Mouse (Mus musculus) right cerebral cortex, postnatal 36 days (tissue): ENCODE results near the gene Rdh16f1.

ENCODE experiments used
- DNase-seq, 2 experiments: peaks; one replicate each; pipeline ENCODE4 v3.0.0; 2022; ENCODE audit warnings: low spot score in 2 of 2, mixed read lengths in 1 of 2

The Rdh16f1 gene

DNA sequence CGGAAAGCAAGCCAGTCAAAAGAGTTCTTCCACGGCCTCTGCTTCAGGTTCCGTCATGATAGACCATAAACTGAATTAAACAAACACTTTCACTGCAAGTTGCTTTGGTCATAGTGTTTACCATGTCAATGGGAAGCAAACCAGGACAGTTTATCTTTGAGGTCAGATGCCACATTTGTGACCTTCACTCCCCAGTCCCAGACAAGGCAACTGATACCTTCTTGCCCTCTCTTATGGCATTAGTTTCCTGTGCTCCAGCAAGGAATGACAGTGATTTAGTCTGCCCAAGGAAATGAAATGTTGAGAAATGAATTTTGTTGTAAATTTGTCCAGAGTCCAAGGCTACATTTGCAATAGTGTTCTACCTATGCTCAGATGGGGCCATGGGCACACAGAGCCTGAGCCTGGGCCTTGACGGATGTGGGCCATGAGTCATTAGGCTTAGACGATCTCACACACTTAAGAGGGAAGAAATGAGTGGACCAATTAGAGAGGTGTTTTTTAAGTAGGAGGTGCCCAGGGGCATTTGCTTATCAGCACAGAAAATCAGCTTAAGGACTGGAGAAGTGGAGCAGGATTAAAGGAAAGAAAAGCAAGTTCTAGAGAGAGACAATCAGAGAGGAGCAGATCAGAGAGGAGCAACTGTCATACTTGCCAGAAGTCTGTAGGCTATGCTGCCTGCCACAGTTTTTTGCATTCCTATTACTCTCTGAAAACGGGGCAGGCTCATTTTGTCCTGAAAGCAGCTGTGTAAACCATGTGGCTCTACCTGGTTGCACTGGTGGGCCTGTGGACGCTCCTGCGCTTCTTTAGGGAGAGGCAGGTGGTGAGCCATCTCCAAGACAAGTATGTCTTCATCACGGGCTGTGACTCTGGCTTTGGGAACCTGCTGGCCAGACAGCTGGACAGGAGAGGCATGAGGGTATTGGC is at the start of gene Rdh16f1, which contains the start of gene Rdh1:
Gene Rdh16f1 (plus strand): TSS at position 607 of the 930 bp plus-strand sequence.
Gene Rdh1 (plus strand): TSS at position 541 of the 930 bp plus-strand sequence.
- no peak for DNase-seq

DNA sequence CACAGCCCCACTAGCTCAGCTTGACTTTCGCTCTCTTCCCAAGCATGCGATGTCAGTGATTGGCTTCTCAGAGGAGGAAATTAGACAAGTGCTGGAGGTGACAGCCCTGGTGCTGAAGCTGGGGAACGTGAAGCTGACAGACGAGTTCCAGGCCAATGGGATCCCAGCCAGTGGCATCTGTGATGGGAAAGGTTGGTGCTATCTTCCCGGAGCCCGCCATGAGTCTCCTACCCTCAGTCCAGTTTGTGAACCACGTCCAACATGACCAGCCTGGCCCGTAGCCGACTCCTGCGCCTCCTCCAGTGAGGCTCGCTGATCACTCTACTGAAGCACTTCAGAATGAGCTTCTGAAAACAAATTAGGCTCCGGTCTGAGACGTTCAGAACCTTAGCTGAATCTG is 49.3 kb upstream of the Rdh16f1 start:
- DNase-seq, result no peak

DNA sequence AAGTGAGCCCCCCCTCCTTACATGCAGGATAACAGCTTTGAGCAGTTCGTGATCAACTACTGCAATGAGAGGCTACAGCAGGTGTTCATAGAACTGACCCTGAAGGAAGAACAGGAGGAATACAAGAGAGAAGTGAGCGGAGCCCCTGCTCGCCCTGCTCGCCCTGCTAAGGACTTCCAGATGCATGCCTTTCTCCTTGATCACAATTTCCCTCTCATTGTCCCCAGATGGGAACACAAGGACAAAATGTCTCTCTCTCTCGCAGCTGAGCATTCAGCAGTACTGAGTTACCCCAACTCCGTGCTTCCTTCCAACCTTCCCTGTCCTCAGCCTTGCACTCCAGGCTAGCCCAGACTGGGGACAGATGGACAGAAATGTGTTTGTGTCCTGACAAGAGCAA is 46.9 kb upstream of the Rdh16f1 start:
- DNase-seq, result no peak

DNA sequence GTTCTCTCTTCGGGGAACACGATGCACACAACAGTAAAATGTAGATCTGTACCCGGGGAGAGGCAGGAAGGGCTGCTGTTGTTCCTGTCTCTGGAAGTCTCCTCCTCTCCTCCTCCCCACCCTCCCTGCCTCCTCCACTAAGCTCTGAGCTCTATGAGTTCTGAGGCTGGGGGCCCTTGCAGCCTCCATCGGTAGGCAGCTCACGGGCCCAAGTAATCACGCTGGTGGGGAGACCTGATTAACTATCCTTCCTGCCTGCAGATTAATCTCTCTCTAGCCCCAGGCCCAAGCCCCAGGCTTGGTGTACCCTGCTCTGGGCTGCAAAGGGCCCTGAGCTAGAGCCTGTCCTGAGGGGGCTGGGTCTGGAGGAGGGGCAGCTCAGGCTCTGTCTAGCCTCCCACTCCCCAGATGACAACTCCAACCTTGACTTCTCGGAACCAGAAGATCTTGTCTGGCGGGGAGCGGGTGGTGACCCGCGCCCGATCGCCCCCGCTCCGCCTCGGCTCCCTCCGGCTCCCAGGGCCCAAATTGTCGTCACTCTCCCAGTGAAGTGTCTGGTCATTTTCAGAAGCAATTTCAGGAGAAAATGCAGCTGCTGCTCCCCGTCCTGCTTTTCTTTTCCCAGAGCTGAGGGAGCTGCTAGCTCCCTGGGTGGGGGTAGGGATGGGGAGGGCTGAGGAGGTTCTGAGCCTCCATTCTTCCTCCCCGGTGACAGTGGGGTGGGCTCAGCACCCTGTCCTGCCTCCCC is 37.7 kb upstream of the Rdh16f1 start:
- peak in 1 of 2 experiments; percentile 28 for DNase-seq

DNA sequence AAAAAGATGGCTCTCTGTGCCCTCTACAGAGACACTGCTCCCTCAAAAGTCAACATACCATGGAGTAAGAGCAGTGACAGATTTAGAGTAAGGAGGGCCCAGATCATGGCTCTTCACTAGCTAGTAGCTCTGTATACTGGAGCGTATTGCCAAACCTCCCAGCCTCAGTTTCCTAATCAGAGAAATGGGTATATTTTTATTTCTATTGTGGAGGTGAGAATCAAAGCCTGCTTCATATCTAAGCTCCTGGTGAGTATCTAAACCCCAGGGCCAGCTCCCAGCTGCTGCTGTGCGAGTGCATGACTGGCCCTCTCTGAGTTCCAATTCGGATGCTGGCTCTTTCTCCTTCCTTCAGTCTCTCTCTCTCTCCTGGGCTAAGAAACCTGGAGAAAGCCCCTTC is 35.4 kb upstream of the Rdh16f1 start, which contains the start of gene Tac2:
Gene Tac2 (plus strand): TSS at position 301 of the 400 bp plus-strand sequence.
- no peak for DNase-seq

DNA sequence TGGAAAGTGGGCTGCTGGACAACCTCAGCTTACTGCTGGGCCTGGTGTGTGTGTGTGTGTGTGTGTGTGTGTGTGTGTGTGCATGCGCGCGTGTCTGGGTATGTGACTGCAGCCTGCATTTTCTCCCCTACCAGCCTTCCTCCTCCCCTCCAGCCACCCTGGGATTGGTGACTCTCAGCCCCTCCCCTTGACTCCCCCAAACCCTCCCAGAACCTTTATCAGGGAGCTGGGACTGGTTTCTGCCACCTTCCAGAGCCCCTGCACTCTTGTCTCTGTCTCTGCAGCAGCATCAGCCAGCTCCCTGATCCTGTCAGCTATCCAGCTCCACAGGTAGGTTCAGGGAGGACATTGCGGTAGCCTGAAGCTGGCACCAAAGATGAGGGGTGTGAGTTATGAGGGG is 34.5 kb upstream of the Rdh16f1 start:
- no peak for DNase-seq

DNA sequence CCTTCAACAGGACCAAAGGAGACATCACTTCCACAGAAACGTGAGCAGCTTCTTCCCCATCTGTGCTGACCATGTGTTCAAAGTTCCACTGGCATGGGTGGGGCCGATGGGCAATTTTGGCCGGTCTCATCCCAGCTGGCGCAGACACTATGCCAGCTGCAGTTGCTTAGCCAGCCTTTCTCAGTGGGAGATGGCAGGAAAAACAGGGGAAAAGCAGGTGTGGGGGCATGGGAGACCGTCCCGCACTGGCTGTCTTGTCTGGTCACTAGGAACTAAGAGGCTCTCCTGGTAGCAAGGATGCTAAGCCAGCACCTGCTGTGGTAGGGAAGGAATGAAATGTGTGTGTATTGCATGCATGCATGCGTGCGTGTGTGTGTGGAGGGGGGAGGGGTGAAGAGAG is 31.1 kb upstream of the Rdh16f1 start:
- peak in 1 of 2 experiments; percentile 12 for DNase-seq

DNA sequence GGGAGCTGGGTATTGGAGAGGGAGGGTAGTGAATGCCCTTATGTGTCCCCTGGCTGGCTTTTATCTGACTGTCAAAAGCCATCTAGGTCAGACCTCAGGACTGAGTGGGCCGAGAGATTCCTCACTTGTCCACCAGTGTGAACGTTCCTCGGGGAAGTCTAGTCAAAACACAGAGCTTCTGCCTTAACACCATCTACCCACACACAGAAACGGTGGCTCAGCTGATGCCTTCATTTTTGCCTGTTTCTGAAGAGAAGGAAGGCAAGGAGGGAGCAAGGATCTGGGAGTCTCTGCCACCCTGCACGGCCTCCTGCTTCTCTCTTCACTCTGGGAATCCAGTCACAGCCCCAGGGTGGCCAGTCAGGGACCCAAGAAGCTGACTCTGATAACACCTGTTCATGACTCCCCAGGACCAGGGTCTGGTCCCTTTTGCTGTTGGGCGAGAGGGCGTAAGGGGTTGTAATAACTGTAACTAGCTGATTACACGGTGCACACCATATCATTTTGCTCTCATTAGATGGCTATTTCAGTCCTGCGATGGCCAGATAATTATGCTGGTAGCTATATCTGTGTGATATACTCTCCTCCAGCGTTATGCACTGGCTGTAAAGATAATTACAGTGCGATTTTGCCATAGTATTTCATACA is 29.2 kb upstream of the Rdh16f1 start:
- DNase-seq, result peak in 1 of 2 experiments; percentile 21

DNA sequence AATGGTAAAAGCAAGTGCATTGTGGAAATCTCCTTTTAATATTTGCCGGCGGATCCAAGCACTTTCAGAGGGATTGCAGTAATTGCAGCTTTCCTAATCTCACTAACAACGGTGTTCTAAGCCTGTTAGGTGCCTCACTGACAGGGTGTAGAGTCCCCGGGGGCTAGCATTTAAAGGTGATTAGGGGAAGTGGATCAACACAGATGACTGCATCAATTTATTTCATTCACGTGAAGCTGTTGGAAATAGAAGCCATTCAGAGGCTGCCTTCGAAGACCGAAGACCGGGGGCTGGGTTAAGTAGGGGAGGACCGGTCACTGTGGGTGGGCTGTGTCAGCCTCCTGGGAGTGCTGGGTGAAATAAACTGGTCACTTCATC is 28.7 kb upstream of the Rdh16f1 start:
- DNase-seq, result no peak

DNA sequence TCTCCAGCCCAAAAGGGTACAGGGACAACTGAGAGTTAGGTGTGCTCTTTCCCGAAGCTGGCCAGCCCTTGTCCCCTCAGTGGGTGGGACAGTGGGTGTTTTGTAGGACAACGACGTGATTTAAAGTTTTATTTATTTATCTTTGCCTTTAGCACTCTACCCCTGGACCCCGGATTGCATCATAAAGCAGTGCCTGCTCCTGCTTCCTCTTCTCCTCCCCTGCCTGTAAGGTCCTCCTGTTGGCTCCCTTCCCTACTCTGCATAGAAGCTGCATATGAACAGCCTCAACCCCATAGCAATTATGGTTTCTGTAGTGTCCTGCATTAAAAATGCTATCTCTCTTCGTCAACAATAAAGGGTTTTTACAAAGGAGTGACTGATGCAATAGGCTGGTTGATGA is 28.2 kb upstream of the Rdh16f1 start:
- no peak for DNase-seq

DNA sequence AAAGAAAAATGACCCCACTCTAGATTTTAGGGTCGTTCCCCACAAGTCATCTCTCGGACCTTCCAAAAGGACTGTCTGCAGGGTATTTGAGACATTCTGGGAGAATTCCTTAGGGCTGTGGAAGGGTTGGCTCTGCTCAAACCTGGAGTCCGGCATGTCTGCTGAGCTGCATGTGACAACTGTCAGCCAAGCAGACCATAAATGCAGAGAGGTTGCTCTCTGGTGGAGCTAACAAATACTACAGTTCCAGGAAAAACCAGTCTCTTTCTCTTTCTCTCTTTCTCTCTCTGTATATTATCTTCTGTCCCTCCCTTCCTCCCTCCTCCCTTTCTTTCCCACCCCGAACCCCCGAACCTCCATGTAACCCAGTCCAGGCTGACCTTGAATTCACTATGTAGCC is 25.2 kb upstream of the Rdh16f1 start:
- DNase-seq, result no peak

DNA sequence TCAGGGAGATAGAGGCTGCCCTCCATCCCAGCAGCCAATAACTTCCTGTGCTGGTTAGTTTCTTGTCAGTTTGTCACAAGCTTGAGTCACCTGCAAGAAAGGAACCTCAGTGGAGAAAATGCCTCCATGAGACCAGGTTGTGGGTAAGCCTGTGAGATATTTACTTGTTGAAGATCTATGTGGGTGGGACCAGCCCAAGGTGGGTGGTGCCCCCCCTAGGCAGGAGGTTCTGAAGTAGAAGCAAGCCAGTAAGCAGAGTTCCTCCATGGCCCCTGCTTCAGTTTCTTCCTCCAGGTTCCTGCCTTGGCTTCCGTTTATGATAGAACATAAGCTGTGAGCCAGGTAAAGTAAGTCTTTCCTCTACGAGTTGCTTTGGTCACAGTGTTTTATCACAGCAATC is 23.3 kb upstream of the Rdh16f1 start:
- DNase-seq, result no peak

DNA sequence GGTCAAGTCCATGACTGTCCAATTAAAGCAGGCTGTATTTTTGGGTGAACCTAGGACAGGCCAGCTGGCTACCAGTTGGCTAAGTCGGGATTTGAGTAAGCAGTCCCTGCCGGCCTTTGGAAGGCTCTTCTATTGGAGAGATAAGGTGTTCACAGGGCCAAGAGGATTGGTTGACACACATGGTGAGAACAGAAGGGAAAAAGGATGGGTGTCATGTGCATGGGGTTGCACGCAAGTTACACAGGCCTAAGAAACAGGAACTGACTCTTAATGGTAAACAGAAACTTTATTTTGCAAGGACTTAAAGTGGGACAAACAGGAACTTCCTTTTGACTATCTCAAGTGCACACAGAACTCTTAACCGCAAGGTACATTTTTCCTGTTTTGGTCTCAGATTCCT is 22.7 kb upstream of the Rdh16f1 start:
- no peak for DNase-seq

DNA sequence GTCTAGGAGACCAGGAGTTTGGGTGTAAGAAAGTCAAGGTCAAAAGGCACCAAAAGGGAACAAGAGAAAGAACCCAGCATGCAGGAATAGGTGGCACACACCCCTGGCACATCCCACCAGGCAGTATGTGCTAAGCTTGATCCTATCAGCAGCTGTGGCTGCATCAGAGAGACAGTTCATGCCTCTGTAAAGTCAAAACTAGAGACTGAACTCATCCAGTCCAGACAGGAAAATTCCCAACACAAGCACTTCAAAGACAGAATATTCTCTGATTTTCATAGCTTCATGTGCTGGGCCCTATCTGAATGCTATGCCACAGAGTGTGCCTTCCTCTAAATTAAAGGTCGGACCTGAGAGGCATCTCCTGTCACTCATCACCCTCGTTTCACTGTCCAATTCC is 22.0 kb upstream of the Rdh16f1 start:
- no peak for DNase-seq

DNA sequence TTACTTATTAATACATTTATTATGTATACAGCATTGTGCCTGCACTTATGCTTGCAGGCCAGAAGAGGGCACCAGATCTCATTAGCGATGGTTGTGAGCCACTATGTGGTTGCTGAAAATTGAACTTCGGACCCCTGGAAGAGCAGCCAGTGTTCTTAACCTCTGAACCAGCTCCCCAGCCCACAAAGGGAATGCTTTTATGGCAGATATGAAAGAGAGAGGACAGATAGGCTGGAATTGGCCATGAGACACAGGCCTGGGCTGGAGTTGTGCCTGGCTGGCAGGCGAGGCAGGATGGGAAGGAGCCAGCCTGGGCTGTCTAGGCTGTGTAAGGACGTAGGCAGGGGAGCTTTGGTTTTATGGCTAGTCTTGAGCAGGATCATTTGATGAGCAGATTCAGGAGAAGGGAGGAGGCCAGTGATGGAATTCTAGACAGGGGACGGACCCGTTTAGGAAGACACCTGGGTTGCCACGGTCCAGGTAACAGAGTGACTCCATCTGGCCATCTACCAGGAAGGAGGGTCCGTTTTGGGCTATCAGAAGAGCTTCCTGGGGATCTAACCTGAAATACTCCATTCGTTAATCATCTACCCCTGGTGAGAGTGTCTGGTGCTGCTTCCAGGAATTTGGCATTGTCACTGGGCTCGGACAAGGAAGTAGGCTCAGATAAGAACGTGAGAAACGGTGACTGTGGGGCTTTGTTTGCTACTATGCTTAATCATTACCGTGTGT is 21.3 kb upstream of the Rdh16f1 start:
- DNase-seq, result no peak

DNA sequence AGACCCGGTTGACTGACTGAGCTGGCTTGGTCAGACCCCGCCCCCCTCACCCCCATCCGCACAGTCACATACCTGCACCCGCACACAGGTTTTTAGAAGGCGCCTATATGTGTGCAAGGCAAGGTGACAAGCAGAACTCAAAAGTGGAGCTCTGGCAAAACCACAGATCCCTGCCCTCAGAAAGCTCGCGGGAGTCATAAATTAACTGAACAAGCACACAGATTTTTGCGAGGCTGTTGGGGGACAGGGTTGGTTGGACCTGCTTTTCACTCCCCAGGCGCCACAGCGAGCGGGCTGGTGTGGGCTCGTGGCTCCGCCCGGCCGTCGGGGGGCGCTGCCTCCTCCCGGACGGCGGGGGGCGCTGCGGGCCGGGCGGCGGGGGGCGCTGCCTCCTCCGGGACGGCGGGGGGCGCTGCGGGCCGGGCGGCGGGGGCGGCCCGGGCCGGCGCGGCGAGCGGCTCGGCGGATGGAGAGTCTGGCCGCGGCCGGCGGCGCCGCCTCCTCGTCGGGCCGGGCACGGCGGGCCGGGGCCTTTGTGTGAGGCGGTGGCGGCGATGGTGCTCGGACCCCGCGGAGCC is 20.4 kb upstream of the Rdh16f1 start, which contains the start of gene Zbtb39:
Gene Zbtb39 (plus strand): TSS at position 456 of the 578 bp plus-strand sequence.
- peak in 1 of 2 experiments; percentile 56 for DNase-seq

DNA sequence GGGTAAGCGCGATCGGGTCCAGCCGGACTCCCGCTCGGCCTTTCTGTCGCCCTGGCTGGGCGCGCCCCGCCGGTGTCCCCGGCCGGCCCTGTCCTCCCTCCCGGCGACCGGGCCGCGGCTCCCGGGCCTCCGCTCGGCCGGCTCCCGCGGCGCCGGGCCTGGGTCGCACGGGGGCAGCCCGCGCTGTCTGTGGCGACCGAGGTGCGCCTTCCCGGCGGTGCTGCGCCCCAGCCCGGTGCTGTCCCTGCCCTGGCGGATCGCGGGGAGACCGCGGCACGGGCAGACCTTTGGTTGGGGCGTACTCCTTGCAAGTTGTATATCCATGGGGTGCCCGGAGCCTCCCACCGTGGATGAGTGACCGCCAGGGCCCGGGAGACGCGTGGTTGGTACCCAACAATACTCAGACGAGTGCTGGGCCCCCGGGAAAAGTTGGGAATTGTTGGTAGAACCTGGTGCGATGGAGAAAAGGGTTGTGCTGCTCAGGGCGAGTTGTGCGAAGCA is 19.9 kb upstream of the Rdh16f1 start:
- DNase-seq, result no peak

DNA sequence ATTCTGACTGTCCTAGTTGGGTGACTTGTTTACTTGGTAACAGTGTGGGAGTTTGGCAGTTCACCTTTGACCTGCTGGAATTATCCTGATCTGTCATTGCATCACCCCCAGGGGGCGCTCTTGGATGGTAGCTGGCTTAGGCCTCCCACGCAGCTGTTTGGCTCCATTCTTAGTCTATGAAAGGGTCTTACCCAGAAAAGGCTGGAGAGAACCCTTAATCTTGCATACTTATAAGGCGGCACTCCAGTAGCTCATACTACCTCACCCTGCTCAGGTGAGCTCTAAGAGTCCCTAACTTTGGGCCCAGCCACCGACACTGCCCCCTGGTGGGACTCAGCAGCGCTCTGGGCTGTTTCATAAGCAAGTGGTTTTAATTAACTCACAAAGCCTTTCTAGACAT is 14.9 kb upstream of the Rdh16f1 start:
- DNase-seq, result no peak

DNA sequence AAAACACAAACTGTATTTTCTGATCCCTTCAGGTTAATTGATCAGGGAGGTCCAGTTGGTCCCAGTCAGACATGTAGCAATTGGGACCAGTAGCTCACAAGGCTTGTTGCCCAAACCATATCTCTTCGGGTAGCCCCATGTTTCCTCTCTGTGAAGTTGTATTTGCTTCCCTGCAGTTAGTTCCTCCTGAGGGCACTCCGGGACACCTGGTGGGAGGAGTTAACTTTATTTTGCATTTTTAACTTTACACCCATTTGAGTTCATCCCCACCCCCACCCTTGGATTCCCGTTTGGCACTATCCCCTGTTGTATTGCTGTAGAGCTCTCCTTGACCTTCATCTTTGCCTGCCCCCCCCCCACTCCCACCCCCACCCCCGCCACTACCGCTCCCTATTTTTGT is 13.7 kb upstream of the Rdh16f1 start:
- DNase-seq, result no peak

DNA sequence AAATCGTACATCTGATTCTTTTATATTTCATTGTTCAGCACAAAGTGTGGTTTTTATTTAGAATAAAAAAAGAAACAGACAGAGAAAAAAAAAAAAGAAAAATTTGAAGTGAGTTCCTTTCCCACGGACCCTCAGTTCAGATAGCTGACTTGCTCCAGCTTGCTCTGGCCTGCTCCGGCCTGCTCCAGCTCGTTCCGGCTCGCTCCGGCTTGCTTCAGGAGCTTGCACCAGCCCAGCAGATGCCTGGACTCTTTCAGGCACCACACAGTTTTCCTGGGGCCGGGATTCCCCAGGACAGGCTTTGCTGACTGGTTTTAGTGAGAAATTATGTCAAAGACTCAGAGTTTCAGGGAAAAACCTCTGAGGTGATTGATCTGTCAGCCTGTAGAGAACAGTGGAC is 12.3 kb upstream of the Rdh16f1 start:
- DNase-seq, result no peak
